Mouse (Mus musculus) liver, postnatal 0 days (tissue): Measurements from ENCODE around the gene Atxn1. TPM values are rescaled to one million over a fixed set of nuclear protein-coding genes. Genes with fewer than 3 reads are reported as not detected.

ENCODE experiments used
- ATAC-seq: fragments of 200-750 bp; cut with Nextera tagmentation; 2 replicates; pipeline ENCODE4 v1.8.0; 2017; ENCODE audit warnings: mild to moderate bottlenecking, moderate library complexity
- DNase-seq: peaks from one replicate; pipeline ENCODE4 v3.0.0-alpha.2; 2016
- H3K27ac ChIP-seq: fragments of 300-500 bp; sonication (generic); 2 replicates; pipeline ENCODE4 v1.5.1; 2014; ENCODE audit warnings: antibody characterized with exemption, moderate library complexity, mild to moderate bottlenecking, low read depth
- H3K27me3 ChIP-seq: fragments of 300-500 bp; sonication (generic); 2 replicates; pipeline ENCODE4 v1.6.1; 2014; ENCODE audit warnings: low read length, control low read depth, mixed read lengths; ENCODE audit not compliant: insufficient read depth
- H3K36me3 ChIP-seq: fragments of 300-500 bp; sonication (generic); replicated peaks from 2 replicates; pipeline ENCODE4 v1.6.1; 2014; ENCODE audit warnings: mild to moderate bottlenecking, control low read depth, low read length, moderate library complexity, mixed read lengths; ENCODE audit not compliant: insufficient read depth
- H3K4me1 ChIP-seq: fragments of 300-500 bp; sonication (generic); 2 replicates; pipeline ENCODE4 v1.6.1; 2014; ENCODE audit warnings: antibody characterized with exemption, mild to moderate bottlenecking, control low read depth; ENCODE audit not compliant: insufficient read depth
- H3K4me2 ChIP-seq: fragments of 300-500 bp; sonication (generic); 2 replicates; pipeline ENCODE4 v1.6.1; 2014; ENCODE audit warnings: low read depth, mild to moderate bottlenecking, low read length, moderate library complexity, mixed read lengths
- H3K4me3 ChIP-seq: fragments of 300-500 bp; sonication (generic); 2 replicates; pipeline ENCODE4 v1.5.1; 2014; ENCODE audit warnings: low read depth, low read length
- H3K9ac ChIP-seq: fragments of 300-500 bp; sonication (generic); replicated peaks from 2 replicates; pipeline ENCODE4 v1.6.1; 2014; ENCODE audit warnings: mild to moderate bottlenecking, moderate library complexity
- H3K9me3 ChIP-seq: fragments of 300-500 bp; sonication (generic); 2 replicates; pipeline ENCODE4 v1.6.1; 2016; ENCODE audit warnings: mild to moderate bottlenecking, control low read depth, low read length, mixed read lengths
- CTCF ChIP-seq: sonication (generic); IDR thresholded peaks from 2 replicates; pipeline ENCODE4 v1.5.1; 2016; ENCODE audit warnings: antibody characterized with exemption, low read depth
- EP300 ChIP-seq: IDR thresholded peaks from 2 replicates; pipeline ENCODE4 v1.6.1; 2016; ENCODE audit warnings: antibody characterized with exemption, low read depth, mild to moderate bottlenecking
- WGBS: fragments of 180-500 bp; shearing (Covaris S2); extraction: QIAGEN DNeasy Blood & Tissue Kit; methylation state at CpG from one replicate; pipeline ENCODE4 v1.1.7; 2014; ENCODE audit not compliant: insufficient replicate concordance; 5-methylcytosine and 5-hydroxymethylcytosine counted together
- polyA plus RNA-seq: library from polyadenylated mRNA; unstranded; fragments of >200 nt; fragmentation: Nextera tagmentation; extraction: Ambion mirVana; gene quantifications from 2 replicates; pipeline ENCODE4 v1.2.1, GENCODE M21; 2015

Gene Atxn1
- polyA plus RNA-seq, 1 experiment from 2014 or later, result 4.4 TPM

GRCm38 (mm10) chr13:45871554-45871953 is 93.3 kb downstream of the Atxn1 start:
- peak overlapping the region; percentile 24 for H3K4me2 ChIP-seq
- H3K4me3 ChIP-seq, result 0 out of 2 replicates have a peak overlapping the region, but pooled peaks have one; percentile 11
- DNase-seq (no peak), ATAC-seq (no peak)
- no peaks in the 10 kb centered on the region for H3K27me3 ChIP-seq
- H3K36me3 ChIP-seq, result no peaks in the 10 kb centered on the region; the same call in 1 of the 2 replicates
- no peak overlapping the region for H3K27ac ChIP-seq
- H3K4me1 ChIP-seq, result peaks cover 12% of the 10 kb centered on the region
- WGBS, result 65% methylated on average over 7 of the region's 7 CpGs
- no peak overlapping the region for H3K9ac ChIP-seq
- TF ChIP-seq EP300 (no peak), CTCF (no peak)
- H3K9me3 ChIP-seq, result no peaks in the 10 kb centered on the region

GRCm38 (mm10) chr13:45868886-45869285 is 95.9 kb downstream of the Atxn1 start:
- Histone ChIP-seq H3K4me3 (no peak overlapping the region), H3K4me2 (no peak overlapping the region), H3K4me1 (peaks cover 12% of the 10 kb centered on the region), H3K27ac (no peak overlapping the region), H3K9me3 (no peaks in the 10 kb centered on the region), H3K9ac (no peak overlapping the region), H3K27me3 (no peaks in the 10 kb centered on the region), H3K36me3 (no peaks in the 10 kb centered on the region)
- DNase-seq (no peak), ATAC-seq (no peak)
- 60% methylated on average over 8 of the region's 8 CpGs for WGBS
- TF ChIP-seq CTCF, result no peak
- no peak for TF ChIP-seq EP300

DNA sequence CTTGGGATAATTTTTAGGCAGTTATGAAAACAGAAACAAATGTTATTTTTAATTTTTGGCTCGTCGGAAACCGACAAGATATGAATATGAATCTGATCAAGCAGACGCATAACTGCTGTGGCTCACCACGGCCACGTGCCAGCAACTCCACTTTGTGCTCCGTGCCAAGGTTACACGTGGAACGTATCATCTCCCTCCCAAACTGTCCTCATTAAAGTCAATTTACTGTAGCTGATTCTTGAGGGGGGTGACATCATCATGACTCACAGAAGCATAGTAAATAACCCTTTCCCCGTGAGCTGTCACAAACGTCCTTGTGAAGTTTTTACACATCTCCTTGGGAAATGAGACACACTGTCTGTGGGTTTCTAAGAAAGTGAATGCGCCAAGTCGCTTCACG is 97.5 kb downstream of the Atxn1 start:
- 60% methylated on average over 14 of the region's 14 CpGs for WGBS

DNA sequence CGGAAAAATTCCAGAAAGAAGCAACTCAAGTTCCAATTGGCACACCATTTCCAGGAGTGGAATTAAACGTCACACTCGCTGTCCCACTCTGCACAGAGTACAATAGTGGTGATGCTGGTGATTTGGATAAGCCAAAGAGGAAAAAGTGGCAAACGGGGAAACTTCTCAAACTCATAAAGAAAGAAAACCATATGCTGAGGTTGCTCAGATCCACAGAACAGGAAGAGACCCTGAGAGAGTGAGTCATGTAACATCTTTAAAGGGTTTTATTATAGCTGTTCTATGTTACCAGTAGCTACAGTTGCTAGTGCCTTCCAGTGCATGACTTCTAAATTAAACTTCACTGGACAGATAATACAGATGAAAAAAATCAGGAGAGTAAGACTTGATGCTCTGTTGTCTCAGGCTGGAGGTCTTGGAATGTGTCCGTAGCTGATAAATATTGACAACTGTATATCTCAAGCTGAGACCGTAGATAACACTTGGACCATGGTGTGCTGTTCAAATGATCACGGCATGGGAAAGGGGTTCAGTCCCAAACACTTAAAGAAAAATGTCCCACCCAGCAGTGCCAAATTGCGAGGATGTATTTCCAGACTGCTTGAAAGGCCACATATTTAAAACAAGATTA is 98.1 kb downstream of the Atxn1 start:
- WGBS, result 59% methylated on average over 8 of the region's 8 CpGs
- Histone ChIP-seq H3K27me3 (no peaks in the 10 kb centered on the region), H3K27ac (no peak overlapping the region), H3K9me3 (no peaks in the 10 kb centered on the region), H3K4me1 (peaks cover 12% of the 10 kb centered on the region), H3K36me3 (no peaks in the 10 kb centered on the region), H3K9ac (no peak overlapping the region), H3K4me3 (no peak overlapping the region), H3K4me2 (no peak overlapping the region)
- TF ChIP-seq EP300 (peak; percentile 94), CTCF (no peak)
- DNase-seq (no peak), ATAC-seq (peak; percentile 83)

More for the DNA sequence above, 97.5 kb downstream of the Atxn1 start:
- Histone ChIP-seq H3K4me2 (no peak overlapping the region), H3K27ac (no peak overlapping the region), H3K9me3 (no peaks in the 10 kb centered on the region), H3K9ac (no peak overlapping the region), H3K36me3 (no peaks in the 10 kb centered on the region), H3K27me3 (no peaks in the 10 kb centered on the region), H3K4me1 (peaks cover 12% of the 10 kb centered on the region), H3K4me3 (no peak overlapping the region)
- ATAC-seq, result peak; percentile 53; the same call in 1 of the 2 replicates
- TF ChIP-seq EP300 (no peak), CTCF (no peak)
- no peak for DNase-seq

DNA sequence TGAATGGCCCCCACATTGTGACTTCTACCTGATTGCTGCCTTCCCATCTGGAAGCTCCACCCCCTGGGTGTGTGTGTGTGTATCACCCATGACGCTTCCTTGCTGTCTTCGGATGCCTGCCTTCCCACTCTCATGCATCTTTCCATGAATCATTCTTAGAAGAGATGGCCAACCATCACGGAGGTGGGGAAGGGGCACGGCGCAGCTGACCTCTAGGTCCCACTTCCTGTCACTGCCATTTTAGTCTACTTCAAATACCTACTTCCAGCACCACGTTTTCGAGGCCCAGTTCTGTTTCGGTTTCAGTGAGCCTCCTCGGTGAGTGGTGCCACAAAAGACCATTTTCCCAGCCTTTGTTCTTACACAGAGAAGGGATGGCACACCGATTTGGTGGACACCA is 99.2 kb downstream of the Atxn1 start:
- Histone ChIP-seq H3K9me3 (no peaks in the 10 kb centered on the region), H3K4me3 (no peak overlapping the region), H3K4me2 (no peak overlapping the region), H3K27ac (no peak overlapping the region), H3K4me1 (peaks cover 12% of the 10 kb centered on the region), H3K9ac (no peak overlapping the region), H3K36me3 (no peaks in the 10 kb centered on the region), H3K27me3 (no peaks in the 10 kb centered on the region)
- DNase-seq, result no peak
- WGBS, result 85% methylated on average over 10 of the region's 10 CpGs
- TF ChIP-seq EP300, result no peak
- no peak for ATAC-seq

- H3K4me3 ChIP-seq, result no peak overlapping the region
- WGBS, result 66% methylated on average over 8 of the region's 8 CpGs
- H3K27ac ChIP-seq, result no peak overlapping the region
- no peaks in the 10 kb centered on the region for H3K36me3 ChIP-seq
- no peak overlapping the region for H3K4me2 ChIP-seq
- TF ChIP-seq EP300 (no peak), CTCF (no peak)
- peaks cover 16% of the 10 kb centered on the region for H3K4me1 ChIP-seq
- ATAC-seq, result no peak
- no peaks in the 10 kb centered on the region for H3K9me3 ChIP-seq
- no peak for DNase-seq
- H3K27me3 ChIP-seq, result no peaks in the 10 kb centered on the region
- no peak overlapping the region for H3K9ac ChIP-seq
Measured at GRCm38 (mm10) chr13:45863779-45864178, 101.0 kb downstream of the Atxn1 start.
